Mouse (Mus musculus) brain, embryonic 18.5 days (tissue): ENCODE data around the gene Olfr368.

Source experiments
- DNase-seq: peaks from one replicate; pipeline ENCODE4 v3.0.0-alpha.2; 2012; ENCODE audit warnings: low read depth, low spot score

Olfr368 gene

GRCm38 (mm10) chr2:37326215-37326614, at the start of gene Olfr368:
Olfr368 (plus strand) TSS chr2:37326515.
- DNase-seq: no peak

DNA sequence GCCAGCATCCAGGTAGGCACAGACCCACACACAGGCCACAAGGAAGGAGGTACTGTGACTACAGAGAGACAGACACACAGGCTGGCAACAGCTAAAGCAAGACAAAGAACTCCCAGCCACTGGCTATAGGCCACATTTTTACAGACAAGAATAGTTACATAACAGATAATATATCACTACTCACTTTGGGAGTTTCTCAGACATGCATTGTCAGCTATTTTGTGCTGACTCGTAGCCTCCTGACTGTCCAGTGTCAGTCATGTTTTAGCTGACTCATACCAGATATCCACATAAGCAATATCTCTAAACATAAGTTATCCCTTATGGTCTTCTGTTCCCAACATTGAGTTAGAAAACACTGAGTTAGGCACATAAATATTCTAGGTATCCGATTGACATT, 7.0 kb downstream of the Olfr368 start:
- DNase-seq: no peak

DNA sequence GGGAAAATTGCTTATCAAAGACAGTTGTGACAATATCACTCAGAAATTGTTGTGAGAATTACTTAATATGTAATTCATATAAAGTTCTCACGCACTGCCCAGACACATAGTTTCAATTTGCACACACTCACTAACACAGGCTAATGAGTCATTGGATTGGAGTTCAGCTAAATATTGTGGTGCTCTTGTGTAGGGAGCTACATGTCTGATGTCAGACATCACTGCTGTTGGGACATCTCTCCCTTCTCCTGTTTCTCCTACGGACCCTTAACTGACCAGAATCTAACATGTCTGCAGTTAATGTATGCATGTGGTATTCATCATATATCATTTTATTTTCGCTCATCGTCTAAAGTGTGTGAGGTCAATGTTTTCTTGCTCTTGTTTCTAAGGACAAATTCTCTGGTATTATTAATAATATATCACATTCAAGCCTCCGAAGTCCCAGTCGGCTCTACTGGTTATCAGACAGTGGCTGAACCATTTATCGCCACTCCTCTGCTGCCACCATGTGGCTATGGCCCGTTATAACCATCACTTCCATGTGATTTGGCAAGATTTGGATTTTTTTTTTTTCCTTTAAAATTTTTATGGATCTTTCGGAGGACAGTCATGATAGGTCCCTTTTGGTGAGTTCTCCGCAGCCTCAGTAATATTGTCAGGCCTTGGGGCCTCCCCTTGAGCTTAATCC, 12.3 kb downstream of the Olfr368 start:
- DNase-seq: peak; percentile 6

DNA sequence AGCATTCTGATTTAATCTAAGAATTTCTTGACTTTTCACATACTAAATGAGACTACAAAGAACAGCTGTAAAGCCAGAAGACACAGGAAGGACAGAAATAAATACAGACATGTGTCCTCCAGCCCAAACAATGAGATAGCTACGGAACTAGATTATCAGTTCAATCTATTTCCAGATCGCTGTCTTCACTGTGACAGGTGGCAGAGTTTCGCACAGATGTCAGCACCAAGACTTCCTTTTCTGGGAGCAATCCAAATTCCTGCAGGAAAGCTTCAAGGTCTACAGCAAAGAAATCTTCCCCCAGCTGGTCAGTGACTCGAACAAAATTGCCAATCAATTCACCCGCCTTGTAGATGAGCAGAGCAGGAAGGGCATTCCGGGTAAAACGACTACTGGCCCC, 25.4 kb downstream of the Olfr368 start:
- DNase-seq: no peak

GRCm38 (mm10) chr2:37355571-37355970, 29.3 kb downstream of the Olfr368 start:
- DNase-seq: no peak

- DNase-seq: peak; percentile 84
These were observed 32.6 kb downstream of the Olfr368 start, which contains the start of gene Pdcl for GRCm38 (mm10) chr2:37358633-37359540. Pdcl (minus strand) TSS chr2:37359332.

- DNase-seq: no peak
These were observed 33.6 kb downstream of the Olfr368 start for GRCm38 (mm10) chr2:37359908-37360307.

DNA sequence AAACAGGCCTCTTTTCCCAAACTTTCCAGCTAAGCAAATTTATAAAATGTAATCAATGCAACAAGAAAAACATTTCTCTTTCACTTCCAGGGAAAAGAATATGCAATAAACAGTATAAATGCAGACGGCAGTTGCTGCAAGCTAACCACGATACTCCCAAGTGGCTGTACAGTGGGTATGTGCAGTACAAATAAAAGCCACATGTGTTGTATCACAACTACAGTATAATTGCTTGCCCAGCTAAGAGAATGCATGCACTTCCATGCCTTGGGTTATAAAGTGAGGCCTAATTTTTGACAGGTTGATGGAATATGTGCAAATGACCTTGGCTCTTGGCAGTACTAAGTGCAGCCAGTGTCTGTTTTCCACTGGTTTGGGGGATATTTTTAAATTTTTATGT, 44.3 kb downstream of the Olfr368 start:
- no peak for DNase-seq

- no peak for DNase-seq
These were observed 49.7 kb downstream of the Olfr368 start for GRCm38 (mm10) chr2:37376018-37376417.

- no peak for DNase-seq
These were observed 53.9 kb downstream of the Olfr368 start for GRCm38 (mm10) chr2:37380189-37380588.
